9 mouse cellular contexts compared by ENCODE assay signal in genomic region chr8:121310976-121311819, GRCm38 (mm10).
DNase-seq lines count a peak whose midpoint lies in the region; ATAC-seq and TF ChIP-seq lines count a peak whose summit lies in the region.
"Had no signal": no experiment of that assay in that cellular context is flagged by ENCODE, and none has a peak within 500 bp of the region (broad histone marks: within the 10 kb centered on the region; RNA-seq: fewer than 3 reads in every experiment).

No protein-coding gene starts in this region.

- no peaks in the 10 kb centered on the region for H3K27me3 ChIP-seq in ES-Bruce4 (ENCODE audit: control insufficient read depth, insufficient read depth, low read length, poor library complexity, severe bottlenecking)
- H3K27me3 ChIP-seq in embryonic facial prominence, embryonic 15.5 days = peaks cover 25% of the 10 kb centered on the region

- H3K36me3 ChIP-seq in ES-Bruce4 (ENCODE audit: control insufficient read depth, insufficient read depth, low read length, poor library complexity, severe bottlenecking) = no peaks in the 10 kb centered on the region
- no peaks in the 10 kb centered on the region for H3K36me3 ChIP-seq in embryonic facial prominence, embryonic 15.5 days

- peak; percentile 4 for DNase-seq in cerebellum, adult 11 months
- no peak for DNase-seq in cerebellum, postnatal 4 days (ENCODE audit: low spot score in 2 of 2)
- peak; percentile 52 for DNase-seq in kidney, postnatal 14 days
- no peak for DNase-seq in layer of hippocampus, adult 9-11 months
- no peak for DNase-seq in gastrocnemius, adult 18-20 months (ENCODE audit: low spot score)
- no peak for DNase-seq in gastrocnemius, postnatal 4 days (ENCODE audit: low spot score in 2 of 2)

- 16% methylated on average over 25 of the region's 25 CpGs for WGBS in embryonic facial prominence, embryonic 15.5 days

- H3K27ac ChIP-seq in ES-Bruce4 (ENCODE audit: insufficient read depth, low read length) = no peak overlapping the region
- H3K27ac ChIP-seq in embryonic facial prominence, embryonic 15.5 days (replicated peaks) = no peak overlapping the region

- no peak for TF ChIP-seq EP300 in ES-Bruce4 (IDR thresholded peaks at IDR 0.05; ENCODE audit: insufficient read depth, low read depth, low read length)

- no peaks in the 10 kb centered on the region for H3K9me3 ChIP-seq in ES-Bruce4 (replicated peaks; ENCODE audit: control insufficient read depth, insufficient read depth, low read length, poor library complexity, severe bottlenecking)
- H3K9me3 ChIP-seq in embryonic facial prominence, embryonic 15.5 days (replicated peaks) = no peaks in the 10 kb centered on the region

- no peak overlapping the region for H3K9ac ChIP-seq in ES-Bruce4 (ENCODE audit: low read depth, poor library complexity, severe bottlenecking)
- H3K9ac ChIP-seq in embryonic facial prominence, embryonic 15.5 days = no peak overlapping the region

- no peaks in the 10 kb centered on the region for H3K4me1 ChIP-seq in ES-Bruce4 (ENCODE audit: control insufficient read depth, insufficient read depth, low read length)
- peaks cover 27% of the 10 kb centered on the region for H3K4me1 ChIP-seq in embryonic facial prominence, embryonic 15.5 days

- H3K4me3 ChIP-seq in ES-Bruce4 (ENCODE audit: low read depth, low read length) = no peak overlapping the region
- H3K4me3 ChIP-seq in embryonic facial prominence, embryonic 15.5 days (replicated peaks) = no peak overlapping the region
- H3K4me3 ChIP-seq: myocyte had no signal

- peak overlapping the region; percentile 19; the same call in 1 of the 2 replicates for H3K4me2 ChIP-seq in embryonic facial prominence, embryonic 15.5 days (replicated peaks)

- peak; percentile 62 for TF ChIP-seq CTCF in ES-Bruce4 (IDR thresholded peaks at IDR 0.05; ENCODE audit: low read depth, low read length)

- TF ChIP-seq POLR2A in ES-Bruce4 (IDR thresholded peaks at IDR 0.05; ENCODE audit: insufficient read depth, low read length) = no peak

- ATAC-seq in embryonic facial prominence, embryonic 15.5 days (ENCODE audit: insufficient number of reproducible peaks, low FRiP score, low TSS enrichment, low read depth) = no peak

Comparison
In these comparisons a context has a peak if more than half of its experiments do, and no peak if none do; other contexts are left out.
1. DNase-seq: peak in cerebellum, adult 11 months (single experiment) and kidney, postnatal 14 days (single experiment); none in cerebellum, postnatal 4 days (0 of 2), layer of hippocampus, adult 9-11 months (single experiment), gastrocnemius, adult 18-20 months (single experiment) and gastrocnemius, postnatal 4 days (0 of 2).